Mouse (Mus musculus): ENCODE data around the gene Gm6525. TPM values are rescaled to one million over a fixed set of nuclear protein-coding genes. Genes with fewer than 3 reads are reported as not detected.

Gm6525 gene
- polyA plus RNA-seq, 1 experiment, result not detected

DNA sequence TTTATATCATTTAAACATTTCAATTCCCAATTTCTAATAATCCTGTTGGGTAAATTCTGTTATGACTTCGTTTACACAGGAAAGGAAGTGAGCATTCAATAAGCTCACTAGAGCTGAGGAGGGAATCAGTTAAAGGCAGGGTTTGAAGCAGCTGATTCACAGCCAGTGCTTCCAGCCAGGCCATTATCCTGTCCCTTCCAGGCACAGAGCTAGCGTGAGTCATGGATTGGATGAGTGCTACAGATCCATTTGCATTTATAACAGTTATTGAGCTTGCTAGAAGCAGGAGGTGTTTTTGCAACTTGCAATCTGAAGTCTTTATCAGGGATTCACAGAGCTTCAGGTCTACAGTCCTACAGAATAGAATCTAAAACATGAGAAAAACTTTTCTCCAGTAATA lies 33.5 kb downstream of the Gm6525 start:
- no peak overlapping the region for H3K27ac ChIP-seq (ENCODE audit: insufficient read depth, low read depth, low read length)

DNA sequence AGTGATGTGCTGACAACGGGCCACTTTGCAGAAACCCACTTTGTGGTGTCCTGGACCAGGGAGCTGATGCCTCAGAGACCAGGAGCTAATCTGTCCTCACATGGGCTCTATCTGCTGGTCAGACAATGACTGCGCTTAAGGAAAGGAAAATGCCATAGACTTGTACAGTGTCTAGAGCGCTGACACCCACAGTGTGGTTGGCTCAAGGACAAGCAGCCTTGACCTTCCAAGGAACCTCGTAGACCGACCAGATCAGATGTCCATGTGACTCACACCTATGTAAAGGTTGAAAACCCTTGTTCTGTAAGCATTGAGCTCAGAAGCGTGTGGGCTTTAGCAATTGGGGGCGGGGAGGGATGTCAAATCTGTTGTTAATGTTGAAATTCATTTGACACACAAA lies 34.6 kb downstream of the Gm6525 start:
- Histone ChIP-seq H3K27ac (ENCODE audit: insufficient read depth, low read depth, low read length) (no peak overlapping the region), H3K4me1 (ENCODE audit: control insufficient read depth, insufficient read depth, low read length) (no peaks in the 10 kb centered on the region), H3K4me3 (ENCODE audit: insufficient read depth, low read length) (no peak overlapping the region)
- TF ChIP-seq POLR2A (IDR thresholded peaks at IDR 0.05; ENCODE audit: borderline replicate concordance, low read depth, low read length) (no peak), CTCF (IDR thresholded peaks at IDR 0.05; ENCODE audit: low read depth, low read length) (no peak)

More for the DNA sequence above, 33.5 kb downstream of the Gm6525 start:
- no peak overlapping the region for H3K4me3 ChIP-seq (ENCODE audit: insufficient read depth, low read length)
- no peaks in the 10 kb centered on the region for H3K4me1 ChIP-seq (ENCODE audit: control insufficient read depth, insufficient read depth, low read length)
- TF ChIP-seq POLR2A (IDR thresholded peaks at IDR 0.05; ENCODE audit: borderline replicate concordance, low read depth, low read length), result no peak
- no peak for TF ChIP-seq CTCF (IDR thresholded peaks at IDR 0.05; ENCODE audit: low read depth, low read length)

- Histone ChIP-seq H3K4me3 (ENCODE audit: insufficient read depth, low read length) (no peak overlapping the region), H3K4me1 (ENCODE audit: control insufficient read depth, insufficient read depth, low read length) (no peaks in the 10 kb centered on the region), H3K27ac (ENCODE audit: insufficient read depth, low read depth, low read length) (no peak overlapping the region)
- TF ChIP-seq CTCF (IDR thresholded peaks at IDR 0.05; ENCODE audit: low read depth, low read length) (no peak), POLR2A (IDR thresholded peaks at IDR 0.05; ENCODE audit: borderline replicate concordance, low read depth, low read length) (no peak)
These were observed 35.1 kb downstream of the Gm6525 start for GRCm38 (mm10) chr3:84208917-84209513.

DNA sequence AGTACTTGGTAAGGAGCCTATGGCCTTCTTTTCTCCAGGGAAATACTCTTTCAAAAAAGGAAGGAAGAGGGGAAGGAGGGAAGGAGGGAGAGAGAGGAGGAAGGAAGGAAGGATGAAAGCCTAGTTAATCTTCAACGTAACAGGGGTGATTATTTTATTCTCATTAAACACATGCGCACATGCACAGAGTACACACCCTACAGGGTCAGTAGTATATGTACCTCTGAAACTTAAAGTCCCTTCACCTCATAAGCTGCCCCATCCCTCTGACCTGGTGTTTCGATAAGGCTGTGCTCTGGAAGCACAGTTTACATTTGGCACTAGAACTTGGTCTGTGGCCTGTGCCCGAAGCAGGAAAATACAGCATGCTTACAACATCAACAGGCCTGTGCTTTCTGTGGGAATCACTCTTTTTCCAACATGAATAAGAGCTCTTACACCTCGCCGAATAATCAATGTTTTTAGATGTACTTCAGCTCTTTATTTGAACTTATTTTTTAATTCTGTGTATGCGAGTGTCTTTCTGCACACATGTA lies 37.5 kb downstream of the Gm6525 start:
- TF ChIP-seq CTCF (IDR thresholded peaks at IDR 0.05; ENCODE audit: low read depth, low read length), result no peak
- no peak for TF ChIP-seq POLR2A (IDR thresholded peaks at IDR 0.05; ENCODE audit: borderline replicate concordance, low read depth, low read length)
- H3K27ac ChIP-seq (ENCODE audit: insufficient read depth, low read depth, low read length), result no peak overlapping the region

DNA sequence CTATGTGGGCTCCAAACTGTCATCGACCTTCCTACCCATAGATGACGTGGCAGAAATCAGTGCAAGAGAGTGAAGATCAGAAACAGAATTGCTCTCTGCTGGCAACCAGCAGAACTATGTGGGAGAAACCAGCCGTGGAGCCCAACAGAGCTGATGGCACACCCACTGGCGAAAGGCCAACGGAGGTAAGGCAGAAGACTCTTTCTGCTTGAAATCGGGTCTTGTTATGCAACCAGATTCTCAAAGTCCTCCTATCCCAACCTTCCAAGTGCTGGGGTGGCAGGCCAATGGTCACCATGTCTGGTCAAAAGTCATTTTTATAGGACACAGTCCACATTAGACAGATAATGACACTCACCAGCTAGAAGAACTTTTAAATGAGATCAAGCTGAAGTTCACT lies 40.6 kb downstream of the Gm6525 start:
- TF ChIP-seq CTCF (IDR thresholded peaks at IDR 0.05; ENCODE audit: low read depth, low read length) (no peak), POLR2A (IDR thresholded peaks at IDR 0.05; ENCODE audit: borderline replicate concordance, low read depth, low read length) (no peak)
- no peak overlapping the region for H3K27ac ChIP-seq (ENCODE audit: insufficient read depth, low read depth, low read length)
- no peak overlapping the region for H3K4me3 ChIP-seq (ENCODE audit: insufficient read depth, low read length)
- H3K4me1 ChIP-seq (ENCODE audit: control insufficient read depth, insufficient read depth, low read length), result peaks cover 2% of the 10 kb centered on the region

More for the DNA sequence above, 37.5 kb downstream of the Gm6525 start:
- H3K4me3 ChIP-seq (ENCODE audit: insufficient read depth, low read length), result no peak overlapping the region
- no peaks in the 10 kb centered on the region for H3K4me1 ChIP-seq (ENCODE audit: control insufficient read depth, insufficient read depth, low read length)

DNA sequence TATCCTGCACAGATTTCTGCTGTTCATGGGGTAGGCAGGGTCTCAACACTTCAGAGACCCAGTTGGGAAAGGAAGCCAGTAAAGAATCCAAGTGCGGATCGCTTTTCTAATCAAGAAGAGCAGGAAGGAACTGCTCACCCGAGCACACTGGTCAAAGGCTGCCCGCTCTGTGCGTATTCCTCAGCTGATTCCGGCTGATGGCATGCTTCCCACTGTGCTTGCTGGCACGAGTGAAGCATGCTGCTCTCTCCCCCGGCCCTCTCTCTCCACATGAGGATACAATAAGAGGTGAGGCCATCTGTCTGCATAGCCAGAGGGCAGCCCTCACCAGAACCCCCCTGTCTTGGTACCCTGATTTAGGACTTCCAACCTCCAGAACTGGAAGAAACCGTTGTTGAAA lies 41.3 kb downstream of the Gm6525 start:
- no peak for TF ChIP-seq POLR2A (IDR thresholded peaks at IDR 0.05; ENCODE audit: borderline replicate concordance, low read depth, low read length)
- no peak for TF ChIP-seq CTCF (IDR thresholded peaks at IDR 0.05; ENCODE audit: low read depth, low read length)
- H3K4me3 ChIP-seq (ENCODE audit: insufficient read depth, low read length), result no peak overlapping the region
- H3K4me1 ChIP-seq (ENCODE audit: control insufficient read depth, insufficient read depth, low read length), result peaks cover 5% of the 10 kb centered on the region
- no peak overlapping the region for H3K27ac ChIP-seq (ENCODE audit: insufficient read depth, low read depth, low read length)

GRCm38 (mm10) chr3:84215743-84216360 lies 41.9 kb downstream of the Gm6525 start:
- Histone ChIP-seq H3K4me3 (ENCODE audit: insufficient read depth, low read length) (no peak overlapping the region), H3K4me1 (ENCODE audit: control insufficient read depth, insufficient read depth, low read length) (peaks cover 5% of the 10 kb centered on the region), H3K27ac (ENCODE audit: insufficient read depth, low read depth, low read length) (no peak overlapping the region)
- TF ChIP-seq CTCF (IDR thresholded peaks at IDR 0.05; ENCODE audit: low read depth, low read length) (no peak), POLR2A (IDR thresholded peaks at IDR 0.05; ENCODE audit: borderline replicate concordance, low read depth, low read length) (no peak)

DNA sequence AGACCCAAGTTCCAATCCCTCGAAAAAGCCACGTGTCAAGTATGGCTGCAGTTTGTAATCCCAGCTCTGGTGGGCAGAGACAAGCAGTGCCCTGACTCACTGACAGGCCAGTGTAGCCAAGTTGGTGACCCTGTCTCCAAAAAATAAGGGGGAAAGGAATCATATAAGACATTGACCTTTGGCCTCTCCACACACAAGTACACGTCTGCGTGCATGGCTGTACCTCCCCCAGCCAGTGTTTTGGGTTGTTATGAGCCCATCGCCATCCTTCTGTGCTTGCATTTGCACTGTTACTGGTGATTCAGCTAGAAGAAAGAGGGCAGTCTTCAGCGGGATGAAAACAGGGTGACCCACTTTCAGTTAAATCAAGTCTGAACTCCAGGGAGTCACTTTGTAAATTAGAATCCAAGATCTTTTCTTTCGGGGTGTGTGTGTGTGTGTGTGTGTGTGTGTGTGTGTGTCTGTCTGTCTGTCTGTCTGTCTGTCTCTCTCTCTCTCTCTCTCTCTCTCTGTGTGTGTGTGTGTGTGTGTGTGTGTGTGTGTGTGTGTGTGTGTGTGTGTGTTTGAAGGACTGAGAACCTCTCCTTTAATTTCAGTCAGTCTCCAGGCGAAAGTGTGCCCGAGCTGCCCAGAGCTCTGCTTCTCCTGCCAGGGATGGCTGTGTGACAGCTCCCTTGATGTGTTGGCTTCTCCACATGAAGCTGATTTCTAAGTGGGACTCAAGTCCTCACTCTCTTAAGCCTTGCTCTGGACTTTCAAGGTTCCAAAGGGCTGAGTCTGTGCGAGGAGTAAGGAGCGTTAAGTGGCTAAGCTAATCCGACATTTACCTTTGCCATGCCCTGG lies 43.4 kb downstream of the Gm6525 start:
- no peak for TF ChIP-seq CTCF (IDR thresholded peaks at IDR 0.05; ENCODE audit: low read depth, low read length)
- no peak for TF ChIP-seq POLR2A (IDR thresholded peaks at IDR 0.05; ENCODE audit: borderline replicate concordance, low read depth, low read length)
- Histone ChIP-seq H3K27ac (ENCODE audit: insufficient read depth, low read depth, low read length) (no peak overlapping the region), H3K4me1 (ENCODE audit: control insufficient read depth, insufficient read depth, low read length) (peaks cover 5% of the 10 kb centered on the region), H3K4me3 (ENCODE audit: insufficient read depth, low read length) (no peak overlapping the region)

- no peak overlapping the region for H3K4me3 ChIP-seq (ENCODE audit: insufficient read depth, low read length)
- H3K4me1 ChIP-seq (ENCODE audit: control insufficient read depth, insufficient read depth, low read length), result peaks cover 5% of the 10 kb centered on the region
- H3K27ac ChIP-seq (ENCODE audit: insufficient read depth, low read depth, low read length), result no peak overlapping the region
- TF ChIP-seq CTCF (IDR thresholded peaks at IDR 0.05; ENCODE audit: low read depth, low read length), result no peak
- no peak for TF ChIP-seq POLR2A (IDR thresholded peaks at IDR 0.05; ENCODE audit: borderline replicate concordance, low read depth, low read length)
These were observed 44.1 kb downstream of the Gm6525 start for GRCm38 (mm10) chr3:84217961-84218351.
